Mouse (Mus musculus) stomach, postnatal 0 days (tissue): ENCODE data around the gene Scaf1. TPM values are rescaled to one million over a fixed set of nuclear protein-coding genes. Genes with fewer than 3 reads are reported as not detected.

Experiments
- ATAC-seq: fragments of 200-750 bp; cut with Nextera tagmentation; 2 replicates; pipeline ENCODE4 v1.8.0; 2017; ENCODE audit not compliant: low FRiP score, low TSS enrichment
- DNase-seq: peaks from one replicate; pipeline ENCODE4 v3.0.0-alpha.2; 2016; ENCODE audit warnings: low spot score
- H3K27ac ChIP-seq: fragments of 300-500 bp; sonication (generic); replicated peaks from 2 replicates; pipeline ENCODE4 v1.5.1; 2014; ENCODE audit warnings: mild to moderate bottlenecking, control low read depth
- H3K27me3 ChIP-seq: fragments of 300-500 bp; sonication (generic); 2 replicates; pipeline ENCODE4 v1.6.1; 2014; ENCODE audit warnings: low read length; ENCODE audit not compliant: control insufficient read depth, insufficient read depth
- H3K36me3 ChIP-seq: fragments of 300-500 bp; sonication (generic); 2 replicates; pipeline ENCODE4 v1.6.1; 2014; ENCODE audit warnings: low read length, mixed read lengths; ENCODE audit not compliant: control insufficient read depth, insufficient read depth
- H3K4me1 ChIP-seq: fragments of 300-500 bp; sonication (generic); replicated peaks from 2 replicates; pipeline ENCODE4 v1.6.1; 2014; ENCODE audit warnings: antibody characterized with exemption; ENCODE audit not compliant: control insufficient read depth, insufficient read depth
- H3K4me2 ChIP-seq: fragments of 300-500 bp; sonication (generic); replicated peaks from 2 replicates; pipeline ENCODE4 v1.6.1; 2014; ENCODE audit warnings: low read depth, mild to moderate bottlenecking, control low read depth, moderate library complexity
- H3K4me3 ChIP-seq: fragments of 300-500 bp; sonication (generic); 2 replicates; pipeline ENCODE4 v1.5.1; 2014; ENCODE audit warnings: low read depth, low read length, control low read depth
- H3K9ac ChIP-seq: fragments of 300-500 bp; sonication (generic); 2 replicates; pipeline ENCODE4 v1.6.1; 2014; ENCODE audit warnings: mild to moderate bottlenecking, low read length, control low read depth, mixed read lengths
- H3K9me3 ChIP-seq: fragments of 300-500 bp; sonication (generic); 2 replicates; pipeline ENCODE4 v1.6.1; 2016; ENCODE audit warnings: low read length; ENCODE audit not compliant: control insufficient read depth
- CTCF ChIP-seq: IDR thresholded peaks from 2 replicates; pipeline ENCODE4 v1.5.1; 2016; ENCODE audit warnings: antibody characterized with exemption, low read depth, mild to moderate bottlenecking, moderate library complexity
- EP300 ChIP-seq: optimal IDR thresholded peaks from 2 replicates; pipeline ENCODE3; 2016; ENCODE audit warnings: antibody characterized with exemption
- WGBS: fragments of 180-500 bp; shearing (Covaris S2); extraction: QIAGEN DNeasy Blood & Tissue Kit; methylation state at CpG from one replicate; pipeline ENCODE4 v1.1.7; 2014; 5-methylcytosine and 5-hydroxymethylcytosine counted together
- polyA plus RNA-seq: library from polyadenylated mRNA; unstranded; fragments of >200 nt; fragmentation: Nextera tagmentation; extraction: Ambion mirVana; gene quantifications from 2 replicates; pipeline ENCODE4 v1.2.1, GENCODE M21; 2015

Gene Scaf1
- polyA plus RNA-seq, 1 experiment from 2014 or later, result 14.9 TPM

DNA sequence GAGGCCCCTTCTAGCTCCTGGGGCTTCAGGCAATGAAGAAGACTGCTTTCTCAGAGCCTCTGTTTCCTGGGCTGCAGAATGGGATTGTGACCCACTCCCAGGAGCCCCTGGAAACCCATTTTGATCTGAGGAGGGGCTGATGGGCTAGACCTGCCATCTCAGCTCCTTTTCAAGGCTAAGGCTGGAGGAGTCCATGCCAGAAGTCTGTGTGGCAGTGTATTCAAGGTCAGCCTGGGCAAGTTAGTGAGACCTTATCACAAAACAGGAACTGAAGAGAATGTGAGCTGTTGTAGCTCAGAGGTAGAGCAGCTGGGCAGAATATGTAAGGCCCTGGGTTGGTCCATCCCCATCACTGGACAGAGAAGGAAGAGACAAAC lies 40.8 kb upstream of the Scaf1 start:
- DNase-seq, result no peak
- no peak for ATAC-seq
- H3K27ac ChIP-seq, result no peak overlapping the region
- H3K4me3 ChIP-seq, result no peak overlapping the region
- no peaks in the 10 kb centered on the region for H3K36me3 ChIP-seq
- H3K4me1 ChIP-seq, result 0 out of 2 replicates have a peak, but pooled peaks cover 5% of the 10 kb centered on the region
- no peak for TF ChIP-seq EP300
- no peak for TF ChIP-seq CTCF
- no peaks in the 10 kb centered on the region for H3K9me3 ChIP-seq
- no peak overlapping the region for H3K9ac ChIP-seq
- no peaks in the 10 kb centered on the region for H3K27me3 ChIP-seq
- no peak overlapping the region for H3K4me2 ChIP-seq

DNA sequence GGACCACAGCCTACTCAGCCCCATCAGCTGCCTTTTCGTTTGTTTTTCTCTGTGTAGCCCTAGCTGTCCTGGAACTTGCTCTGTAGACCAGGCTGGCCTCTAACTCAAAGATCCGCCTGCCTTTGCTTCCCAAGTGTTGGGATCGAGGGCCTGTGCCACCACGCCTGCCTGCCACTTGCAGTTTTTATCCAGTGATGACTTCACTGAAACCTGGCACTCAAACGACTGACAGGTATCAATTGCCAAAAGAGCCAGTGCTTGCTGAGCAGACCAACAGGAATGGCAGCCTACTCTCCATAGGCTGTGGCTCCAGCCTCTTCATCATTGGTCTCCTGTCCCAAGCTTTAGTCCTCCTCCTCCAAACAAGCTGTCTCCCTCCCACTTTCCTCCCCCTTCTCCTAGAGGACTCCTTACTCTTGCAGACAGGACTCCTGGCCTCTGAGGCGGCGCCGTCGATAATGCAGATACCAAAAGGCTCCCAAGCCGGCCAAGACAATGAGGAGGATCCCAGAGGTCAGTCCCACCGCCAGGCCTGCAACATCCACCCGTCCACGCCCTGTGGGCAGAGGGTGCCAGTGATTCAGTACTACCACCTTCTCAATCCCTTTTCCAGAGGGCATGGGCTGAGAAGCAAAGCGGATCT lies 40.3 kb upstream of the Scaf1 start:
- H3K4me2 ChIP-seq, result no peak overlapping the region
- DNase-seq (peak; percentile 14), ATAC-seq (no peak)
- WGBS, result 66% methylated on average over 14 of the region's 14 CpGs
- H3K9ac ChIP-seq, result no peak overlapping the region
- H3K27ac ChIP-seq, result no peak overlapping the region
- 0 out of 2 replicates have a peak, but pooled peaks cover 4% of the 10 kb centered on the region for H3K4me1 ChIP-seq
- TF ChIP-seq CTCF (no peak), EP300 (no peak)
- no peaks in the 10 kb centered on the region for H3K36me3 ChIP-seq
- no peaks in the 10 kb centered on the region for H3K9me3 ChIP-seq
- H3K27me3 ChIP-seq, result no peaks in the 10 kb centered on the region
- H3K4me3 ChIP-seq, result no peak overlapping the region

DNA sequence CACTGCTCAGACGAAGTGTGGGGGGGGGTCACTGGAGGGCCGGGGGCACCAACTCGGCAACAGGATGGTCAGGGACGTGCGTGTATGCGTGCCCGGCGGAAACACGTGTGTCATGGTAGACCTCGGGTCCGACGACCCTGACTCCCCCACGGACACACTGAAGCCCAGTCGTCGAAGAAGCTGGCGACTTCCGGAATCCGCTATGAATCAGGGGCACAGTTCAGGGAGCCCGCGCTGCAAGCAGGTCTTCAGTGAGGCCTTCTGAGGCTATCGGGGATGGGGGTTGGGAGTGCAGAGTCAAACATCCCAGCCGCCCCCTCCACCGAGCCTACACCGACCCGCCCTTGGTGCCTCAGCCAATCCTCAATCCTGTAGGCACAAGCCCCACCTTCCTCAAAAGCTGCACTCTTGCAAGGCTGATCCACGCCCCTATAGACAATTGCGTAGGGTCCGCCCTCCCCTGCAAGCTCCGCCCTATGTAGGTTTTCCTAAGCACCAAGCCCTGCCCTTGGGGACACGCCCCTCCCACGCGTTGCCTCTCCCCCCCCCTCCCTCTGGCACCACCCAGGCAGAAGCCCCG lies 37.9 kb upstream of the Scaf1 start:
- DNase-seq (peak; percentile 97), ATAC-seq (peak; percentile 96)
- H3K4me3 ChIP-seq, result peak overlapping the region; percentile 83
- peak overlapping the region; percentile 97 for H3K27ac ChIP-seq
- peak overlapping the region; percentile 99 for H3K4me2 ChIP-seq
- WGBS, result under 1% methylated on average over 33 of the region's 33 CpGs
- H3K9me3 ChIP-seq, result no peaks in the 10 kb centered on the region
- H3K9ac ChIP-seq, result peak overlapping the region; percentile 70
- H3K4me1 ChIP-seq, result 0 out of 2 replicates have a peak, but pooled peaks cover 4% of the 10 kb centered on the region
- TF ChIP-seq CTCF (no peak), EP300 (no peak)
- peaks cover 3% of the 10 kb centered on the region; the same call in 1 of the 2 replicates for H3K36me3 ChIP-seq
- H3K27me3 ChIP-seq, result no peaks in the 10 kb centered on the region

DNA sequence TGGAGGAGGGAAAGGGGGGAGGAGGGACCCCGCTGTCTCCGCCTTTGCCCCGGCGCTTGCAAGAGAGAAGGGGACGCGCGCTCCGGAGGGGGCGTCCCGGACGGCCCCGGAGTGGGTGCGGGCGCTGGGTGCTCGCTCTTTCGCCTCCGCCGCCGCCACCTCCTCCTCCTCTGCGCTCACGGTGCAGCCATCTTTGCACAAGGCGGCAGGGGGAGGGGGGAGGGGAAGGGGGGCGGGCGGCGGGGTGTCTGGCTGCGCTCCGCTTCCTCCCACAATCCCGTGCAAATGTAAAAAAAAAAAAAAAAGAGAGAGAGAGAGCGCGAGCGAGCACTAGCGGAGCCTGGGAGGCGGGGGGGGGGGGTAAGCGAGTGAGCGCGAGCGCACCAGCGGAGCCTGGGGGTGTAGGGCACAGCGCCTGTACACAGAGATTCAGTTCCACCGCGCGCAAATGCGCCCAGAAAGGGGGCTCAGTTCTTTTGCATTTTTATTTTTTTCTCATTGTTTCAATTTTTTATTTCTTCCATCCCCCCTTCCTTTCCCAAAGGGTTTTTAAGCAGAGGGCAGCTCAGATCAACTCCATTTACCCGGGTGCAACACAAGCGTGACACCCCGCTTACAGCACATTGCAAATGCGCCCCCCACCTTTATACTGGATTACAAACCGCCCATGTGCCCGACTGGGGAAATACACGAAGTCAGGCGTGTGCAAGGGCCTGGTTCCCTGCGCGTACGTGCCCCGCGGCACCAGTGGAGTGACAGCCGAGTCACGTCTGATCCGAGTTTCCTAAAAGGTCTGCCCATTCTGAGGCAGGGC lies 37.2 kb upstream of the Scaf1 start:
- peak overlapping the region; percentile 99 for H3K4me2 ChIP-seq
- peak overlapping the region; percentile 83 for H3K4me3 ChIP-seq
- peak overlapping the region; percentile 97 for H3K27ac ChIP-seq
- H3K9ac ChIP-seq, result peak overlapping the region; percentile 87
- 1% methylated on average over 30 of the region's 59 CpGs for WGBS
- peak; percentile 44 for ATAC-seq
- H3K27me3 ChIP-seq, result no peaks in the 10 kb centered on the region
- H3K36me3 ChIP-seq, result peaks cover 5% of the 10 kb centered on the region
- peak; percentile 85 for DNase-seq
- TF ChIP-seq CTCF, result no peak
- no peak for TF ChIP-seq EP300
- H3K9me3 ChIP-seq, result no peaks in the 10 kb centered on the region
- H3K4me1 ChIP-seq, result 0 out of 2 replicates have a peak, but pooled peaks cover 4% of the 10 kb centered on the region

DNA sequence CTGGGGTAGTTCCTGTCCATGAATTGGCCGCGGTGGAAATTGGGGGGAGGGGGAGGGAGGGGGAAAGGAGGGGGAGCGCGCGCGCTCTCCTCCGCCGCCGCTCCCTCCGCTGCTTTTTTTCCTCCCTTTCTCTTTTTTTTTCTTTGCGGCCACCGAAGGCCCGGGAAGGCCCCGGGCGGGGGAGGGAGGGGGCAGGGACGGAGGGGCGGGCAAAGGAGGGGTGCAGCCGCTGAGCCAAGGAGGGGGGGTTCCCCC lies 36.6 kb upstream of the Scaf1 start, which contains the start of gene Prr12:
Gene Prr12 (minus strand): TSS at position 20 of the 255 bp plus-strand sequence.
- 0% methylated on average over 6 of the region's 18 CpGs for WGBS
- Histone ChIP-seq H3K9ac (peak within 1 kb of the TSS; percentile 87), H3K4me3 (peak within 1 kb of the TSS; percentile 83), H3K4me1 (0 out of 2 replicates have a peak, but pooled peaks cover 4% of the 10 kb centered on the region), H3K27ac (peak within 1 kb of the TSS; percentile 97), H3K27me3 (no peaks in the 10 kb centered on the region), H3K9me3 (no peaks in the 10 kb centered on the region), H3K4me2 (peak within 1 kb of the TSS; percentile 99), H3K36me3 (peaks cover 8% of the 10 kb centered on the region)
- no peak for DNase-seq
- ATAC-seq, result no peak
- TF ChIP-seq EP300, result no peak
- no peak for TF ChIP-seq CTCF
